Mouse (Mus musculus) gastrocnemius, adult 8-10 months (tissue): ENCODE measurements around the gene Tapbp. TPM values are rescaled to one million over a fixed set of nuclear protein-coding genes. Genes with fewer than 3 reads are reported as not detected.

Experiments
- DNase-seq, 2 experiments: peaks; one replicate each; pipeline ENCODE4 v3.0.0; 2022; ENCODE audit warnings: low spot score in 2 of 2
- microRNA-seq: library from miRNA; unstranded; fragments of <30 nt; microRNA quantifications from one replicate; pipeline ENCODE4 v1.2.0, GENCODE M21; 2022
- total RNA-seq, 4 experiments: library from RNA; stranded (reverse); gene quantifications; 2 replicates each; pipeline ENCODE4 v1.2.4; 2022

The Tapbp gene
- total RNA-seq, 4 experiments from 2014 or later = 35.3 to 41.1 (median 38.3) TPM

- no peak for DNase-seq
Measured at GRCm38 (mm10) chr17:33965082-33965845, 49.6 kb downstream of the Tapbp start.

GRCm38 (mm10) chr17:33965846-33966550 lies 50.3 kb downstream of the Tapbp start:
- no peak for DNase-seq

- peak; percentile 62 to 70 for DNase-seq
Measured at GRCm38 (mm10) chr17:33968489-33968888, 52.8 kb downstream of the Tapbp start.

GRCm38 (mm10) chr17:33968927-33969326 lies 53.2 kb downstream of the Tapbp start:
- DNase-seq = no peak

GRCm38 (mm10) chr17:33969394-33969793 lies 53.7 kb downstream of the Tapbp start:
- DNase-seq = no peak

DNA sequence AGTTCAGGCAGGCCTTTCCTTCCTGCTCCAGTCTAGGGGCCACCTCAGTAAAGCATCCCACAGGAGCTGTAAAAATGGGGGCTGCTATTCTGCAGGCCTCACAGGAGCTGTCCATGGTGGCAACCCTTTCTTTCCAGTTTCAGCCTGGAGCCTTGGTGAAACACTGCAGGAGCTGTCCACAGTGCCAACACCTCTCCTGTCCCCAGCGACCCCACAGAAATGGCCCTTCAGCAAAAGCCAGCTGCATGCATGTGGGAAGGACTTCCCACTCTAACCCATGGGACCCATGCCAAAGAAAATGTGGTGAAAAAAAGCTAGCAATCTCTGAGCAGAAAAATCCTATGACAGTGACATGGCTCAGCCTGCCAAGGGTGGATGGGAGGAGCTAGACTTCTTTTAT lies 57.0 kb downstream of the Tapbp start:
- no peak for DNase-seq

DNA sequence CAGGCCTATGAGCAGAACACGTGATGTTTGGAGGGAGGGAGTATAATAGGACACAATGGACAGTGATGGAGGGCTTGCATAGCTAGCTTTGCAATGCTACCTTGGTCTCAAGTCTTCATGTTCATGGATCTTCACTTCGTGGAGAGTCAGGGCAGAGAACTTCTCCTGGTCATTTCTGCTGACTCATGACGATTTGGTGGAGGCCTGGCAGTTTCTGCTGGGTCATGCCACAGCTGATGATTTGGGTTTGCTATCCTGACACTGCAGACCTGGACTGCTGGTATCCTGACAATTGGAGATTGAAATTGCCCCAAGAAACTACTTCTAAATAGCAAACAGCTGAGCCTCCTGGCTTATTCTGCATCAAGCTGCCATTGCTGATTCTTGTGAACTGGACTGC lies 57.9 kb downstream of the Tapbp start:
- no peak for DNase-seq

GRCm38 (mm10) chr17:33977861-33978557 lies 62.3 kb downstream of the Tapbp start:
- DNase-seq = no peak

DNA sequence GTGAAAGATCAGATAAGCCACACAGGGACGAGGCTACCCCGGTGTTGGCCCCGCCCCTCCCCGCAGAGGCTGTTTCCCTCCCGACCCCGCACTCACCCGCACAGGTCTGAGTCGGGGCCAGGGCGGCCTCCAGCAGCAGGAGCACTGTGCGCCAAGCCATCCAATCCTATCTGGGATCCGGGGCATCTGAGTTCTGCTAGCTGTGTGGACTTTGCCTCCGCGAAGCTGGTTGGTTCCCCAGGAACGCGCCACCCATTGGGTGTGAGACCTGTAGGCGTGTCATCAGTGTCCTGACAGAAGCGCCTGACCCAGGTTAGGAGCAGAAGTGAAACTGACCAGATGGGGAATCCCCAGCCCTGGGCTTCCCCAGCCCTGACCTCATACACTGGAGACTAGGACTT lies 62.9 kb downstream of the Tapbp start:
- peak; percentile 74 to 82 for DNase-seq

Small RNAs within 50 kb of the gene (microRNA-seq; reads per million reads assigned to microRNA genes)
- gene Gm27740 = not detected

Other genes starting within 250 kb of the Tapbp start
- gene Hnrnpm, start 229.0 kb upstream of the Tapbp start, total RNA-seq = 10 to 100 TPM; 37.6 to 69.2 (median 57.2) TPM
- 100 to 1,000 TPM in 1 of 4 experiments, 10 to 100 TPM in 3; 90.1 to 113 (median 96.7) TPM for gene March2, start 197.2 kb upstream of the Tapbp start, total RNA-seq
- 100 to 1,000 TPM; 131 to 136 (median 133) TPM for gene Rab11b, start 155.4 kb upstream of the Tapbp start, total RNA-seq
- gene Angptl4, start 134.1 kb upstream of the Tapbp start, total RNA-seq = 1 to 10 TPM in 3 of 4 experiments, under 1 TPM in 1; 0.41 to 5.5 (median 3.0) TPM
- gene Kank3, start 105.4 kb upstream of the Tapbp start, total RNA-seq = 10 to 100 TPM; 12.4 to 17.4 (median 14.8) TPM
- gene Rps28, start 91.3 kb upstream of the Tapbp start, total RNA-seq = 100 to 1,000 TPM; 634 to 807 (median 649) TPM
- 100 to 1,000 TPM; 371 to 396 (median 385) TPM for gene Ndufa7, start 91.3 kb upstream of the Tapbp start, total RNA-seq
- 10 to 100 TPM; 16.3 to 18.0 (median 17.0) TPM for gene Cd320, start 72.8 kb upstream of the Tapbp start, total RNA-seq
- not detected for gene Gm7029, start 42.1 kb upstream of the Tapbp start, total RNA-seq
- under 1 TPM in 3 of 4 experiments, not detected in 1; 0.19 to 0.56 (median 0.45) TPM for gene Kifc1, start 25.2 kb upstream of the Tapbp start, total RNA-seq
- not detected for gene Platr17, start 10.8 kb upstream of the Tapbp start, total RNA-seq
- 10 to 100 TPM; 14.1 to 18.5 (median 16.1) TPM for gene Daxx, start 6.5 kb upstream of the Tapbp start, total RNA-seq
- gene Zbtb22, start within 50 bp of the Tapbp start, total RNA-seq = 10 to 100 TPM; 14.5 to 18.7 (median 17.1) TPM
- 10 to 100 TPM; 20.3 to 26.3 (median 23.6) TPM for gene Rgl2, start 13.6 kb downstream of the Tapbp start, total RNA-seq
- gene Pfdn6, start 24.4 kb downstream of the Tapbp start, total RNA-seq = 10 to 100 TPM; 56.4 to 69.1 (median 64.0) TPM
- gene Wdr46, start 24.8 kb downstream of the Tapbp start, total RNA-seq = 10 to 100 TPM in 1 of 4 experiments, 1 to 10 TPM in 3; 7.8 to 11.5 (median 8.7) TPM
- gene B3galt4, start 35.6 kb downstream of the Tapbp start, total RNA-seq = 1 to 10 TPM; 1.4 to 1.8 (median 1.5) TPM
- 10 to 100 TPM; 32.0 to 34.6 (median 32.5) TPM for gene Vps52, start 39.9 kb downstream of the Tapbp start, total RNA-seq
- gene Rps18, start 40.1 kb downstream of the Tapbp start, total RNA-seq = 100 to 1,000 TPM; 380 to 500 (median 432) TPM
- gene H2-K1, start 84.4 kb downstream of the Tapbp start, total RNA-seq = 10 to 100 TPM; 34.2 to 57.8 (median 46.1) TPM
- gene Ring1, start 108.8 kb downstream of the Tapbp start, total RNA-seq = 10 to 100 TPM in 3 of 4 experiments, 1 to 10 TPM in 1; 9.8 to 15.6 (median 11.7) TPM
- gene H2-Ke6, start 112.2 kb downstream of the Tapbp start, total RNA-seq = 10 to 100 TPM; 83.6 to 90.2 (median 84.9) TPM
- gene Slc39a7, start 115.8 kb downstream of the Tapbp start, total RNA-seq = 10 to 100 TPM; 44.2 to 63.5 (median 49.3) TPM
- gene Rxrb, start 115.9 kb downstream of the Tapbp start, total RNA-seq = 10 to 100 TPM; 36.8 to 39.3 (median 38.8) TPM
- gene Col11a2, start 123.5 kb downstream of the Tapbp start, total RNA-seq = 1 to 10 TPM; 2.5 to 4.8 (median 3.9) TPM
- gene H2-Oa, start 176.4 kb downstream of the Tapbp start, total RNA-seq = not detected
- gene H2-DMa, start 203.6 kb downstream of the Tapbp start, total RNA-seq = 1 to 10 TPM; 3.0 to 4.6 (median 4.0) TPM
- 10 to 100 TPM; 67.9 to 73.8 (median 69.8) TPM for gene Brd2, start 206.7 kb downstream of the Tapbp start, total RNA-seq
- gene H2-DMb2, start 227.4 kb downstream of the Tapbp start, total RNA-seq = under 1 TPM in 2 of 4 experiments, not detected in 2; 0.40 to 0.61 TPM
- gene H2-DMb1, start 237.2 kb downstream of the Tapbp start, total RNA-seq = under 1 TPM in 2 of 4 experiments, not detected in 2; 0.19 to 0.81 TPM